Mouse (Mus musculus) CD4-positive helper T cell, adult 2 months (primary cell): ENCODE data around the gene Ptma.
"Not testable (repeated sequence)": the region's sequence is repeated elsewhere in the genome, so short reads cannot be mapped to it uniquely, and the experiment has no call there.

Experiments used
- DNase-seq: peaks from one replicate; pipeline ENCODE4 v3.0.0-alpha.2; 2012; ENCODE audit warnings: low read depth, missing footprints, low spot score

Gene Ptma

GRCm38 (mm10) chr1:86526116-86526788, at the start of gene Ptma:
TSS of gene Ptma (plus strand) at chr1:86526726.
- peak; percentile 100 for DNase-seq

GRCm38 (mm10) chr1:86477738-86478285, 48.7 kb upstream of the Ptma start:
- DNase-seq = no peak

GRCm38 (mm10) chr1:86479099-86479825, 47.3 kb upstream of the Ptma start:
- no peak for DNase-seq

GRCm38 (mm10) chr1:86480288-86480687, 46.2 kb upstream of the Ptma start:
- DNase-seq = no peak

GRCm38 (mm10) chr1:86480735-86481447, 45.6 kb upstream of the Ptma start:
- DNase-seq = no peak

GRCm38 (mm10) chr1:86481468-86481867, 45.1 kb upstream of the Ptma start:
- no peak for DNase-seq

GRCm38 (mm10) chr1:86482288-86482687, 44.2 kb upstream of the Ptma start:
- no peak for DNase-seq

GRCm38 (mm10) chr1:86482761-86483160, 43.8 kb upstream of the Ptma start:
- no peak for DNase-seq

- no peak for DNase-seq
Measured at GRCm38 (mm10) chr1:86485346-86485745, 41.2 kb upstream of the Ptma start.

- DNase-seq = not testable (repeated sequence)
Measured at GRCm38 (mm10) chr1:86485858-86486257, 40.7 kb upstream of the Ptma start.

GRCm38 (mm10) chr1:86486703-86487294, 39.7 kb upstream of the Ptma start:
- no peak for DNase-seq

- peak; percentile 100 for DNase-seq
Measured at GRCm38 (mm10) chr1:86487295-86487907, 39.1 kb upstream of the Ptma start.

- DNase-seq = no peak
Measured at GRCm38 (mm10) chr1:86487908-86488314, 38.6 kb upstream of the Ptma start.

GRCm38 (mm10) chr1:86488326-86488725, 38.2 kb upstream of the Ptma start:
- no peak for DNase-seq

- peak; percentile 31 for DNase-seq
Measured at GRCm38 (mm10) chr1:86488774-86489173, 37.8 kb upstream of the Ptma start.

- DNase-seq = no peak
Measured at GRCm38 (mm10) chr1:86489901-86490300, 36.6 kb upstream of the Ptma start.

GRCm38 (mm10) chr1:86490697-86491096, 35.8 kb upstream of the Ptma start:
- DNase-seq = no peak

GRCm38 (mm10) chr1:86491533-86492094, 34.9 kb upstream of the Ptma start:
- no peak for DNase-seq

GRCm38 (mm10) chr1:86492095-86493070, 34.1 kb upstream of the Ptma start:
- no peak for DNase-seq

- no peak for DNase-seq
Measured at GRCm38 (mm10) chr1:86493783-86494182, 32.7 kb upstream of the Ptma start.
